Mouse (Mus musculus) megakaryocyte, embryonic 14.5 days (primary cell): ENCODE data around the gene Cyp2u1. TPM values are rescaled to one million over a fixed set of nuclear protein-coding genes. Genes with fewer than 3 reads are reported as not detected.

ENCODE experiments used
- H3K27me3 ChIP-seq: replicated peaks from 2 replicates; pipeline ENCODE3; 2012; ENCODE audit warnings: inconsistent platforms
- H3K36me3 ChIP-seq: replicated peaks from 2 replicates; pipeline ENCODE3; 2012; ENCODE audit warnings: low read length, inconsistent platforms, mixed read lengths
- H3K4me1 ChIP-seq: 2 replicates; pipeline ENCODE4 v1.6.1; 2012; ENCODE audit warnings: inconsistent platforms
- H3K4me3 ChIP-seq: replicated peaks from 2 replicates; pipeline ENCODE3; 2012; ENCODE audit warnings: moderate library complexity, mild to moderate bottlenecking, inconsistent platforms
- H3K9me3 ChIP-seq: 2 replicates; pipeline ENCODE4 v1.6.1; 2012; ENCODE audit warnings: inconsistent platforms
- FLI1 ChIP-seq: IDR thresholded peaks from 2 replicates; pipeline ENCODE4 v1.6.1; 2012; ENCODE audit warnings: low read length, inconsistent platforms, mixed read lengths
- GATA1 ChIP-seq: IDR thresholded peaks from 3 replicates; pipeline ENCODE4 v1.6.1; 2012; ENCODE audit warnings: mixed read lengths, low read length, inconsistent platforms, borderline replicate concordance
- polyA plus RNA-seq: library from polyadenylated mRNA; stranded (reverse); fragments of >175 nt; gene quantifications from 2 replicates; pipeline ENCODE4 v1.2.3, GENCODE M21; 2012; ENCODE audit warnings: low replicate concordance; ENCODE audit not compliant: insufficient read depth

The Cyp2u1 gene
- polyA plus RNA-seq, 1 experiment = not detected

GRCm38 (mm10) chr3:131260418-131260817 lies 42.6 kb downstream of the Cyp2u1 start:
- Histone ChIP-seq H3K4me3 (no peak overlapping the region), H3K4me1 (no peaks in the 10 kb centered on the region; the same call in 1 of the 2 replicates), H3K27me3 (no peaks in the 10 kb centered on the region), H3K36me3 (peaks cover 33% of the 10 kb centered on the region), H3K9me3 (peaks cover 26% of the 10 kb centered on the region)
- no peak for TF ChIP-seq GATA1
- TF ChIP-seq FLI1 = no peak

- H3K36me3 ChIP-seq = peaks cover 27% of the 10 kb centered on the region
- no peak overlapping the region for H3K4me3 ChIP-seq
- no peaks in the 10 kb centered on the region; the same call in 1 of the 2 replicates for H3K4me1 ChIP-seq
- H3K9me3 ChIP-seq = peaks cover 34% of the 10 kb centered on the region
- H3K27me3 ChIP-seq = no peaks in the 10 kb centered on the region
- TF ChIP-seq GATA1 (no peak), FLI1 (no peak)
Observed at GRCm38 (mm10) chr3:131259392-131259965, 43.5 kb downstream of the Cyp2u1 start.

GRCm38 (mm10) chr3:131258921-131259320 lies 44.1 kb downstream of the Cyp2u1 start:
- Histone ChIP-seq H3K4me3 (no peak overlapping the region), H3K36me3 (peaks cover 27% of the 10 kb centered on the region), H3K4me1 (no peaks in the 10 kb centered on the region; the same call in 1 of the 2 replicates), H3K9me3 (peaks cover 40% of the 10 kb centered on the region), H3K27me3 (no peaks in the 10 kb centered on the region)
- TF ChIP-seq GATA1 = no peak
- TF ChIP-seq FLI1 = no peak

- Histone ChIP-seq H3K4me1 (peaks cover 5% of the 10 kb centered on the region), H3K36me3 (peaks cover 24% of the 10 kb centered on the region), H3K27me3 (no peaks in the 10 kb centered on the region), H3K4me3 (no peak overlapping the region), H3K9me3 (peaks cover 27% of the 10 kb centered on the region)
- TF ChIP-seq FLI1 = no peak
- TF ChIP-seq GATA1 = no peak
Observed at GRCm38 (mm10) chr3:131255399-131255981, 47.5 kb downstream of the Cyp2u1 start.

- TF ChIP-seq GATA1 (no peak), FLI1 (no peak)
- Histone ChIP-seq H3K9me3 (peaks cover 25% of the 10 kb centered on the region), H3K36me3 (peaks cover 22% of the 10 kb centered on the region), H3K27me3 (no peaks in the 10 kb centered on the region), H3K4me1 (peaks cover 7% of the 10 kb centered on the region), H3K4me3 (no peak overlapping the region)
Observed at GRCm38 (mm10) chr3:131254991-131255390, 48.0 kb downstream of the Cyp2u1 start.

GRCm38 (mm10) chr3:131251601-131252000 lies 51.4 kb downstream of the Cyp2u1 start:
- peaks cover 54% of the 10 kb centered on the region for H3K36me3 ChIP-seq
- no peak overlapping the region for H3K4me3 ChIP-seq
- peaks cover 7% of the 10 kb centered on the region for H3K4me1 ChIP-seq
- no peak for TF ChIP-seq FLI1
- no peak for TF ChIP-seq GATA1
- H3K9me3 ChIP-seq = peaks cover 25% of the 10 kb centered on the region
- no peaks in the 10 kb centered on the region for H3K27me3 ChIP-seq

GRCm38 (mm10) chr3:131250978-131251377 lies 52.0 kb downstream of the Cyp2u1 start:
- TF ChIP-seq FLI1 (no peak), GATA1 (no peak)
- no peak overlapping the region for H3K4me3 ChIP-seq
- no peaks in the 10 kb centered on the region for H3K27me3 ChIP-seq
- H3K4me1 ChIP-seq = peaks cover 7% of the 10 kb centered on the region
- H3K9me3 ChIP-seq = peaks cover 25% of the 10 kb centered on the region
- H3K36me3 ChIP-seq = peaks cover 58% of the 10 kb centered on the region

GRCm38 (mm10) chr3:131250283-131250682 lies 52.7 kb downstream of the Cyp2u1 start:
- TF ChIP-seq GATA1 (no peak), FLI1 (no peak)
- Histone ChIP-seq H3K9me3 (peaks cover 19% of the 10 kb centered on the region), H3K4me1 (peaks cover 7% of the 10 kb centered on the region), H3K4me3 (no peak overlapping the region), H3K27me3 (no peaks in the 10 kb centered on the region), H3K36me3 (peaks cover 59% of the 10 kb centered on the region)

- H3K9me3 ChIP-seq = peaks cover 2% of the 10 kb centered on the region
- peaks cover 11% of the 10 kb centered on the region for H3K4me1 ChIP-seq
- peaks cover 62% of the 10 kb centered on the region for H3K36me3 ChIP-seq
- H3K4me3 ChIP-seq = no peak overlapping the region
- H3K27me3 ChIP-seq = no peaks in the 10 kb centered on the region
- TF ChIP-seq GATA1 (no peak), FLI1 (no peak)
Observed at GRCm38 (mm10) chr3:131248444-131248843, 54.6 kb downstream of the Cyp2u1 start.

GRCm38 (mm10) chr3:131247851-131248250 lies 55.2 kb downstream of the Cyp2u1 start:
- TF ChIP-seq GATA1 (no peak), FLI1 (no peak)
- no peaks in the 10 kb centered on the region for H3K9me3 ChIP-seq
- H3K36me3 ChIP-seq = peaks cover 65% of the 10 kb centered on the region
- peaks cover 11% of the 10 kb centered on the region for H3K4me1 ChIP-seq
- no peak overlapping the region for H3K4me3 ChIP-seq
- H3K27me3 ChIP-seq = no peaks in the 10 kb centered on the region
